Mouse (Mus musculus) CH12.LX (cell line): Measurements from ENCODE around the gene Galnt17. TPM values are rescaled to one million over a fixed set of nuclear protein-coding genes. Genes with fewer than 3 reads are reported as not detected.

Source experiments
- DNase-seq: peaks from one replicate; pipeline ENCODE4 v3.0.0-alpha.2; 2013; ENCODE audit errors: extremely low read depth
- H3K27ac ChIP-seq: 2 replicates; pipeline ENCODE4 v1.5.1; 2012; ENCODE audit warnings: low read depth, mild to moderate bottlenecking, control low read depth, moderate library complexity; ENCODE audit not compliant: insufficient read depth
- H3K27me3 ChIP-seq: replicated peaks from 2 replicates; pipeline ENCODE3; 2012; ENCODE audit warnings: inconsistent platforms
- H3K36me3 ChIP-seq, 2 experiments: replicated peaks in 1 of 2; 2 replicates each; pipeline versions ENCODE3 to v1.6.1; 2012; ENCODE audit warnings: inconsistent platforms in 1 of 2, low read length in 1 of 2, mild to moderate bottlenecking in 1 of 2, mixed read lengths in 1 of 2, moderate library complexity in 1 of 2; ENCODE audit not compliant: control insufficient read depth in 1 of 2, insufficient read depth in 1 of 2
- H3K4me1 ChIP-seq, 2 experiments: 2 replicates each; pipeline ENCODE4 v1.6.1; 2012; ENCODE audit warnings: inconsistent platforms in 1 of 2, moderate library complexity in 1 of 2; ENCODE audit not compliant: insufficient read depth in 2 of 2, control insufficient read depth in 1 of 2
- H3K4me2 ChIP-seq: 2 replicates; pipeline ENCODE4 v1.6.1; 2012; ENCODE audit warnings: low read depth, mild to moderate bottlenecking, control low read depth; ENCODE audit not compliant: poor library complexity, insufficient read depth, severe bottlenecking
- H3K4me3 ChIP-seq, 3 experiments: fragments of 150-350 bp in 1 of 3; sonication (generic) in 1 of 3; replicated peaks in 1 of 3; 2 replicates each; pipeline versions ENCODE3 to v1.5.1; 2011 to 2012; ENCODE audit warnings: low read depth in 2 of 3, low read length in 2 of 3, mild to moderate bottlenecking in 2 of 3, moderate library complexity in 2 of 3, control low read depth in 1 of 3, improper control_type of control experiment in 1 of 3, inconsistent platforms in 1 of 3, mixed read lengths in 1 of 3; ENCODE audit not compliant: poor library complexity in 1 of 3
- H3K79me2 ChIP-seq: replicated peaks from 2 replicates; pipeline ENCODE4 v1.6.1; 2012; ENCODE audit warnings: mild to moderate bottlenecking, moderate library complexity; ENCODE audit not compliant: control insufficient read depth, poor library complexity, insufficient read depth, severe bottlenecking; ENCODE audit errors: extremely low read depth
- H3K9ac ChIP-seq: 2 replicates; pipeline ENCODE4 v1.6.1; 2012; ENCODE audit warnings: low read depth, mild to moderate bottlenecking, control low read depth, moderate library complexity; ENCODE audit not compliant: insufficient read depth
- H3K9me3 ChIP-seq: replicated peaks from 2 replicates; pipeline ENCODE3; 2012; ENCODE audit warnings: low read length, inconsistent platforms, mixed read lengths
- BHLHE40 ChIP-seq: IDR thresholded peaks from 2 replicates; pipeline ENCODE4 v1.6.1; 2011; ENCODE audit warnings: mild to moderate bottlenecking, low read depth, low read length, improper control_type of control experiment
- ETS1 ChIP-seq: conservative IDR thresholded peaks from 2 replicates; pipeline ENCODE4 v1.6.1; 2012; ENCODE audit warnings: low read depth, mild to moderate bottlenecking, inconsistent platforms, low read length, improper control_type of control experiment, moderate library complexity
- GABPA ChIP-seq: IDR thresholded peaks from 2 replicates; pipeline ENCODE4 v1.6.1; 2012; ENCODE audit warnings: low read depth, low read length, improper control_type of control experiment, inconsistent platforms; ENCODE audit not compliant: insufficient replicate concordance
- HCFC1 ChIP-seq: IDR thresholded peaks from 2 replicates; pipeline ENCODE4 v1.6.1; 2012; ENCODE audit warnings: low read depth, mild to moderate bottlenecking, inconsistent platforms, low read length, improper control_type of control experiment
- JUND ChIP-seq: conservative IDR thresholded peaks from 2 replicates; pipeline ENCODE4 v1.6.1; 2011; ENCODE audit warnings: low read depth, low read length, improper control_type of control experiment
- MEF2A ChIP-seq: IDR thresholded peaks from 2 replicates; pipeline ENCODE4 v1.6.1; 2014; ENCODE audit warnings: low read depth, mild to moderate bottlenecking, inconsistent platforms, low read length, improper control_type of control experiment, borderline replicate concordance
- MXI1 ChIP-seq: IDR thresholded peaks from 2 replicates; pipeline ENCODE4 v1.6.1; 2011; ENCODE audit warnings: mild to moderate bottlenecking, low read depth, low read length, improper control_type of control experiment
- PAX5 ChIP-seq: IDR thresholded peaks from 2 replicates; pipeline ENCODE4 v1.6.1; 2012; ENCODE audit warnings: low read length, inconsistent platforms, mixed read lengths
- POLR2A ChIP-seq: IDR thresholded peaks from 2 replicates; pipeline ENCODE4 v1.6.1; 2011; ENCODE audit warnings: low read depth, mild to moderate bottlenecking, improper control_type of control experiment, low read length
- RCOR1 ChIP-seq: conservative IDR thresholded peaks from 2 replicates; pipeline ENCODE4 v1.6.1; 2012; ENCODE audit warnings: low read depth, mild to moderate bottlenecking, inconsistent platforms, low read length, improper control_type of control experiment
- SIN3A ChIP-seq: IDR thresholded peaks from 2 replicates; pipeline ENCODE4 v1.6.1; 2012; ENCODE audit warnings: low read length, improper control_type of control experiment, inconsistent platforms
- SMC3 ChIP-seq: IDR thresholded peaks from 2 replicates; pipeline ENCODE4 v1.6.1; 2011; ENCODE audit warnings: low read depth, low read length, improper control_type of control experiment
- TBP ChIP-seq: conservative IDR thresholded peaks from 2 replicates; pipeline ENCODE4 v1.6.1; 2011; ENCODE audit warnings: low read depth, low read length, improper control_type of control experiment
- UBTF ChIP-seq: IDR thresholded peaks from 2 replicates; pipeline ENCODE4 v1.6.1; 2012; ENCODE audit warnings: low read depth, mild to moderate bottlenecking, inconsistent platforms, low read length, improper control_type of control experiment, moderate library complexity
- USF1 ChIP-seq: IDR thresholded peaks from 2 replicates; pipeline ENCODE4 v1.6.1; 2014; ENCODE audit warnings: low read depth, mild to moderate bottlenecking, inconsistent platforms, low read length, improper control_type of control experiment
- USF2 ChIP-seq: conservative IDR thresholded peaks from 2 replicates; pipeline ENCODE4 v1.6.1; 2011; ENCODE audit warnings: low read depth, low read length, improper control_type of control experiment
- ZC3H11A ChIP-seq: IDR thresholded peaks from 2 replicates; pipeline ENCODE4 v1.6.1; 2012; ENCODE audit warnings: low read depth, mild to moderate bottlenecking, inconsistent platforms, low read length, improper control_type of control experiment
- ZKSCAN1 ChIP-seq: IDR thresholded peaks from 2 replicates; pipeline ENCODE4 v1.6.1; 2012; ENCODE audit warnings: low read depth, inconsistent platforms, low read length, improper control_type of control experiment, borderline replicate concordance
- ZNF384 ChIP-seq: IDR thresholded peaks from 2 replicates; pipeline ENCODE4 v1.6.1; 2012; ENCODE audit warnings: low read depth, low read length, improper control_type of control experiment, inconsistent platforms
- dilution Hi-C: fragments of 300-500 bp; cut with MboI; formaldehyde crosslinking; loops from 2 replicates; pipeline ENCODE4 v1.14.3; 2020; ENCODE audit warnings: low sequenced_read_pairs; ENCODE audit not compliant: extremely low pct_unique_long_range_greater_than_20kb, extremely low pct_ligation_motif_present
- in situ Hi-C: fragments of 300-500 bp; cut with MboI; formaldehyde crosslinking; loops from 3 replicates; pipeline ENCODE4 v1.14.3; 2019; ENCODE audit warnings: low sequenced_read_pairs, low pct_ligation_motif_present, low pct_unique_long_range_greater_than_20kb, mixed read lengths
- polyA plus RNA-seq: library from polyadenylated mRNA; unstranded; fragments of >175 nt; gene quantifications from 2 replicates; pipeline ENCODE4 v1.2.1, GENCODE M21; 2012; ENCODE audit warnings: low read depth; ENCODE audit not compliant: insufficient read length
- total RNA-seq, 2 experiments: library from RNA; depleted of rRNA; stranded (reverse); fragments of 300-350 nt in 1 of 2; fragments of >200 nt in 1 of 2; gene quantifications; 2 replicates each; pipeline ENCODE4 v1.2.3; 2012 to 2014

The Galnt17 gene
- total and polyA plus RNA-seq, 3 experiments, result 0.09 TPM; not detected in 2

- no peak for TF ChIP-seq USF2
- no peak for TF ChIP-seq RCOR1
- no peak for TF ChIP-seq UBTF
- TF ChIP-seq PAX5, result no peak
- no peak for TF ChIP-seq ETS1
- TF ChIP-seq BHLHE40, result no peak; the same call in 1 of the 2 replicates
- peak; percentile 77 for TF ChIP-seq ZC3H11A
- TF ChIP-seq GABPA, result no peak
- TF ChIP-seq TBP, result no peak
Measured at GRCm38 (mm10) chr5:130853371-130853770, 454.9 kb downstream of the Galnt17 start (continued).

GRCm38 (mm10) chr5:130852182-130852581, 456.1 kb downstream of the Galnt17 start:
- in situ Hi-C loops, result loop anchor here (5.0 to 25.0 kb wide), 7 partner anchors 87 to 585 kb away; no protein-coding TSS in a partner anchor
- no peak overlapping the region for H3K4me3 ChIP-seq

GRCm38 (mm10) chr5:130849610-130850009, 458.7 kb downstream of the Galnt17 start:
- H3K4me1 ChIP-seq, result peaks cover 11 to 14% of the 10 kb centered on the region in 2 experiments
- no peaks in the 10 kb centered on the region for H3K36me3 ChIP-seq
- in situ Hi-C loops, result loop anchor here (5.0 to 25.0 kb wide), 7 partner anchors 85 to 588 kb away; no protein-coding TSS in a partner anchor
- no peak for DNase-seq
- no peak overlapping the region for H3K4me2 ChIP-seq
- no peaks in the 10 kb centered on the region for H3K27me3 ChIP-seq
- no peaks in the 10 kb centered on the region for H3K79me2 ChIP-seq
- dilution Hi-C loops, result no loop called here
- H3K4me3 ChIP-seq, result no peak overlapping the region
- H3K9me3 ChIP-seq, result peaks cover 56% of the 10 kb centered on the region
- TF ChIP-seq BHLHE40 (no peak), MEF2A (no peak), JUND (no peak), ZKSCAN1 (no peak), SIN3A (no peak), USF1 (no peak), ZC3H11A (no peak), MXI1 (no peak), ZNF384 (no peak), RCOR1 (no peak), SMC3 (no peak), USF2 (no peak), ETS1 (no peak), PAX5 (no peak)
- no peak overlapping the region for H3K27ac ChIP-seq
- H3K9ac ChIP-seq, result no peak overlapping the region

More at GRCm38 (mm10) chr5:130852182-130852581, 456.1 kb downstream of the Galnt17 start:
- Histone ChIP-seq H3K9me3 (peaks cover 55% of the 10 kb centered on the region), H3K27me3 (no peaks in the 10 kb centered on the region), H3K9ac (peak overlapping the region; percentile 25; the same call in 1 of the 2 replicates), H3K36me3 (no peaks in the 10 kb centered on the region), H3K27ac (0 out of 2 replicates have a peak overlapping the region, but pooled peaks have one; percentile 16), H3K79me2 (no peaks in the 10 kb centered on the region), H3K4me1 (peaks cover 11 to 14% of the 10 kb centered on the region in 2 experiments), H3K4me2 (peak overlapping the region; percentile 87)
- TF ChIP-seq USF2 (no peak), HCFC1 (no peak), POLR2A (peak; percentile 50), ZNF384 (no peak)
- dilution Hi-C loops, result no loop called here
- no peak for DNase-seq
